Comparison of ENCODE assay signal across 10 mouse cellular contexts in the genomic region with DNA sequence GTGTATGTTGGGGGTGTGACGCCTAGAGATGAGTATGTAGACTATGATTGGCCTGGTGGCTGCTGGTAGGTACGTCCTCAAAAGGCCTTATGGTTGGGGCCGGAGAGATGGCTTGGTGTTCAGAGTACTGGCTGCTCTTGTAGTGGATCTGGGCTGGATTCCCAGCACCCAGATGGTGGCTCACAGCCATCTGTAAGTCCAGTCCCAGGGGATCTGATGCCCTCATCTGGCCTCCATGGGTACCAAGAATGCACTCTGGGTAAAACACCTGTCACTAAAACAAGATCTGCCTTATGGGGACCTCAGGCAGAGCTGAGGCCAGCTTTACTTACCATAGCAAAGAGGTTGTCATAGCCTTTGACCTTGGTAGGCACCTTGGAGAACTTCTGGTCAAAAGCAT. TPM values are rescaled to one million over a fixed set of nuclear protein-coding genes. Genes with fewer than 3 reads are reported as not detected.
A peak's percentile ranks its signal among the peaks of the same experiment; 100 is the strongest.
DNase-seq lines count a peak whose midpoint lies in the region; ATAC-seq and TF ChIP-seq lines count a peak whose summit lies in the region.
"Had no signal": no experiment of that assay in that cellular context is flagged by ENCODE, and none has a peak within 500 bp of the region (broad histone marks: within the 10 kb centered on the region; RNA-seq: fewer than 3 reads in every experiment).

No protein-coding gene starts in this region.

- H3ac ChIP-seq in C2C12 (ENCODE audit: control insufficient read depth, insufficient read length, low read depth) = peak overlapping the region; percentile 9

- no peak for TF ChIP-seq CTCF in forebrain, postnatal 0 days (IDR thresholded peaks at IDR 0.05; ENCODE audit: low read depth)
- no peak for TF ChIP-seq CTCF in C2C12 (IDR thresholded peaks at IDR 0.05; ENCODE audit: control insufficient read depth, insufficient read depth, insufficient read length)

- no peak overlapping the region for H3K4me2 ChIP-seq in forebrain, postnatal 0 days (ENCODE audit: low read depth)
- H3K4me2 ChIP-seq in forebrain, embryonic 13.5 days = peak overlapping the region; percentile 94
- H3K4me2 ChIP-seq in liver, embryonic 13.5 days = peak overlapping the region; percentile 92

- H3K36me3 ChIP-seq in forebrain, embryonic 10.5 days (replicated peaks) = peaks cover 59% of the 10 kb centered on the region
- peaks cover 32% of the 10 kb centered on the region for H3K36me3 ChIP-seq in forebrain, postnatal 0 days (ENCODE audit: insufficient read depth)
- peaks cover 25% of the 10 kb centered on the region for H3K36me3 ChIP-seq in C2C12 (ENCODE audit: control insufficient read depth, insufficient read depth)
- H3K36me3 ChIP-seq in forebrain, embryonic 13.5 days (ENCODE audit: poor library complexity, severe bottlenecking) = peaks cover 54% of the 10 kb centered on the region
- peaks cover 56% of the 10 kb centered on the region for H3K36me3 ChIP-seq in liver, embryonic 13.5 days

- WGBS in forebrain, embryonic 10.5 days = 92% methylated on average over 3 of the region's 3 CpGs
- WGBS in forebrain, postnatal 0 days = 94% methylated on average over 3 of the region's 3 CpGs
- 96% methylated on average over 3 of the region's 3 CpGs for WGBS in forebrain, embryonic 13.5 days
- WGBS in liver, embryonic 13.5 days (ENCODE audit: insufficient replicate concordance) = 83% methylated on average over 3 of the region's 3 CpGs

- H3K9me3 ChIP-seq in forebrain, embryonic 10.5 days = no peaks in the 10 kb centered on the region
- H3K9me3 ChIP-seq in forebrain, postnatal 0 days (ENCODE audit: low read length) = no peaks in the 10 kb centered on the region
- no peaks in the 10 kb centered on the region for H3K9me3 ChIP-seq in forebrain, embryonic 13.5 days (replicated peaks)
- H3K9me3 ChIP-seq in liver, embryonic 13.5 days (replicated peaks) = no peaks in the 10 kb centered on the region

- no peak for ATAC-seq in forebrain, postnatal 0 days
- ATAC-seq in forebrain, embryonic 13.5 days = no peak
- no peak for ATAC-seq in liver, embryonic 13.5 days (ENCODE audit: low read depth)
- no peak for ATAC-seq in megakaryocyte-erythroid progenitor cell, adult 5-6 weeks (replicated peaks; ENCODE audit: low FRiP score, low TSS enrichment, poor library complexity, severe bottlenecking)

- no peak for DNase-seq in forebrain, embryonic 10.5 days (ENCODE audit: extremely low spot score, low spot score)
- DNase-seq in forebrain, postnatal 0 days = no peak
- no peak for DNase-seq in liver, embryonic 13.5 days
- no peak for DNase-seq in right cerebral cortex, postnatal 36 days (ENCODE audit: low spot score in 2 of 2)
- no peak for DNase-seq in left cerebral cortex, adult 18-20 months (ENCODE audit: low spot score in 2 of 2)
- DNase-seq: gastrocnemius, postnatal 14 days; thymus, adult 18-20 months had no signal

- peak overlapping the region; percentile 100 for H3K4me3 ChIP-seq in forebrain, embryonic 10.5 days
- H3K4me3 ChIP-seq in forebrain, postnatal 0 days (ENCODE audit: low read depth, low read length) = no peak overlapping the region
- no peak overlapping the region for H3K4me3 ChIP-seq in C2C12 (ENCODE audit: insufficient read depth, poor library complexity, severe bottlenecking)
- peak overlapping the region; percentile 93 for H3K4me3 ChIP-seq in forebrain, embryonic 13.5 days
- peak overlapping the region; percentile 100 for H3K4me3 ChIP-seq in liver, embryonic 13.5 days (replicated peaks)

- peaks cover 63% of the 10 kb centered on the region for H3K79me2 ChIP-seq in C2C12 (ENCODE audit: control insufficient read depth, insufficient read depth)

- no peak overlapping the region for H3K27ac ChIP-seq in forebrain, embryonic 10.5 days
- H3K27ac ChIP-seq in forebrain, postnatal 0 days (ENCODE audit: low read depth, low read length) = no peak overlapping the region
- H3K27ac ChIP-seq in forebrain, embryonic 13.5 days = no peak overlapping the region
- no peak overlapping the region for H3K27ac ChIP-seq in liver, embryonic 13.5 days

- H3K79me3 ChIP-seq in C2C12 (ENCODE audit: low read depth) = peaks cover 45% of the 10 kb centered on the region

- H3K4me1 ChIP-seq in forebrain, embryonic 10.5 days = peaks cover 37% of the 10 kb centered on the region
- H3K4me1 ChIP-seq in forebrain, postnatal 0 days (ENCODE audit: insufficient read depth) = peaks cover 30% of the 10 kb centered on the region
- H3K4me1 ChIP-seq in forebrain, embryonic 13.5 days = peaks cover 36% of the 10 kb centered on the region
- peaks cover 40% of the 10 kb centered on the region for H3K4me1 ChIP-seq in liver, embryonic 13.5 days (replicated peaks)

- no peak overlapping the region for H3K9ac ChIP-seq in forebrain, postnatal 0 days
- H3K9ac ChIP-seq in forebrain, embryonic 13.5 days = no peak overlapping the region; the same call in 1 of the 2 replicates
- H3K9ac ChIP-seq in liver, embryonic 13.5 days = peak overlapping the region; percentile 83; the same call in 1 of the 2 replicates

- no peaks in the 10 kb centered on the region for H3K27me3 ChIP-seq in forebrain, embryonic 10.5 days (ENCODE audit: poor library complexity, severe bottlenecking)
- no peaks in the 10 kb centered on the region for H3K27me3 ChIP-seq in forebrain, postnatal 0 days (ENCODE audit: insufficient read depth, low read length)
- H3K27me3 ChIP-seq in C2C12 (ENCODE audit: control insufficient read depth, insufficient read depth, insufficient read length) = no peaks in the 10 kb centered on the region
- no peaks in the 10 kb centered on the region for H3K27me3 ChIP-seq in forebrain, embryonic 13.5 days
- no peaks in the 10 kb centered on the region for H3K27me3 ChIP-seq in liver, embryonic 13.5 days

TF ChIP-seq in C2C12, 6 proteins besides CTCF, POLR2A, EP300 and RAD21 (continues in another document):
- no peak for TF ChIP-seq USF1 (IDR thresholded peaks at IDR 0.05; ENCODE audit: low read depth)

RNA-seq across cellular contexts. Expression of a gene that starts 1.2 kb away (rescaled TPM):
- polyA plus RNA-seq in forebrain, embryonic 10.5 days (2016; fragmentation: Nextera tagmentation; extraction: Ambion mirVana) = 164 and 166 TPM in 2 replicates
- 136 and 160 TPM in 2 replicates for total RNA-seq in forebrain, postnatal 0 days (2014; rRNA removed)
- polyA plus RNA-seq in forebrain, postnatal 0 days (2015; fragmentation: Nextera tagmentation; extraction: Ambion mirVana) = 153 and 180 TPM in 2 replicates
- 253 TPM for polyA plus RNA-seq in C2C12 (2012; fragmentation: generic; extraction: Trizol)
- 166 and 168 TPM in 2 replicates for polyA plus RNA-seq in forebrain, embryonic 13.5 days (2015; fragmentation: Nextera tagmentation; extraction: Ambion mirVana)
- 80.1 and 81.5 TPM in 2 replicates for polyA plus RNA-seq in liver, embryonic 13.5 days (2015; fragmentation: Nextera tagmentation; extraction: Ambion mirVana)
- total RNA-seq in megakaryocyte-erythroid progenitor cell, adult 5-6 weeks (2014; fragmentation: Nextera tagmentation) = 77.3 and 82.3 TPM in 2 replicates
- total RNA-seq in megakaryocyte-erythroid progenitor cell, adult 5-6 weeks (2017) = 48.6 and 73.5 TPM in 2 replicates
- total RNA-seq in left cerebral cortex, adult 18-20 months (2021) = 100 to 1,000 TPM; 130 to 138 TPM

RNA-seq across cellular contexts. Expression of a gene that starts 2.8 kb away (rescaled TPM):
- 123 and 142 TPM in 2 replicates for polyA plus RNA-seq in forebrain, embryonic 10.5 days (2016; fragmentation: Nextera tagmentation; extraction: Ambion mirVana)
- 338 and 447 TPM in 2 replicates for total RNA-seq in forebrain, postnatal 0 days (2014; rRNA removed)
- 161 and 178 TPM in 2 replicates for polyA plus RNA-seq in forebrain, postnatal 0 days (2015; fragmentation: Nextera tagmentation; extraction: Ambion mirVana)
- polyA plus RNA-seq in C2C12 (2012; fragmentation: generic; extraction: Trizol) = 321 TPM
- 125 and 154 TPM in 2 replicates for polyA plus RNA-seq in forebrain, embryonic 13.5 days (2015; fragmentation: Nextera tagmentation; extraction: Ambion mirVana)
- 83.1 and 91.4 TPM in 2 replicates for polyA plus RNA-seq in liver, embryonic 13.5 days (2015; fragmentation: Nextera tagmentation; extraction: Ambion mirVana)
- total RNA-seq in megakaryocyte-erythroid progenitor cell, adult 5-6 weeks (2014; fragmentation: Nextera tagmentation) = 137 and 159 TPM in 2 replicates
- total RNA-seq in megakaryocyte-erythroid progenitor cell, adult 5-6 weeks (2017) = 342 and 455 TPM in 2 replicates
- 100 to 1,000 TPM; 129 to 134 TPM for total RNA-seq in left cerebral cortex, adult 18-20 months (2021)

RNA-seq across cellular contexts. Expression of a gene that starts 9.5 kb away (rescaled TPM):
- polyA plus RNA-seq in forebrain, embryonic 10.5 days (2016; fragmentation: Nextera tagmentation; extraction: Ambion mirVana) = not detected in 2 replicates
- not detected in 2 replicates for total RNA-seq in forebrain, postnatal 0 days (2014; rRNA removed)
- polyA plus RNA-seq in forebrain, postnatal 0 days (2015; fragmentation: Nextera tagmentation; extraction: Ambion mirVana) = 0.11 and 0.15 TPM in 2 replicates
- 0.04 TPM for polyA plus RNA-seq in C2C12 (2012; fragmentation: generic; extraction: Trizol)
- polyA plus RNA-seq in forebrain, embryonic 13.5 days (2015; fragmentation: Nextera tagmentation; extraction: Ambion mirVana) = not detected in 2 replicates
- not detected in 2 replicates for polyA plus RNA-seq in liver, embryonic 13.5 days (2015; fragmentation: Nextera tagmentation; extraction: Ambion mirVana)
- total RNA-seq in megakaryocyte-erythroid progenitor cell, adult 5-6 weeks (2014; fragmentation: Nextera tagmentation) = not detected in 2 replicates
- total RNA-seq in megakaryocyte-erythroid progenitor cell, adult 5-6 weeks (2017) = not detected in 2 replicates
- not detected for total RNA-seq in left cerebral cortex, adult 18-20 months (2021)
- total RNA-seq: gastrocnemius, postnatal 14 days had no signal

RNA-seq across cellular contexts. Expression of a gene that starts 12.9 kb away (rescaled TPM):
- polyA plus RNA-seq in forebrain, embryonic 10.5 days (2016; fragmentation: Nextera tagmentation; extraction: Ambion mirVana) = 31.5 and 33.2 TPM in 2 replicates
- 129 and 155 TPM in 2 replicates for total RNA-seq in forebrain, postnatal 0 days (2014; rRNA removed)
- 40.4 and 52.3 TPM in 2 replicates for polyA plus RNA-seq in forebrain, postnatal 0 days (2015; fragmentation: Nextera tagmentation; extraction: Ambion mirVana)
- polyA plus RNA-seq in C2C12 (2012; fragmentation: generic; extraction: Trizol) = 52.0 TPM
- 46.4 and 49.4 TPM in 2 replicates for polyA plus RNA-seq in forebrain, embryonic 13.5 days (2015; fragmentation: Nextera tagmentation; extraction: Ambion mirVana)
- 24.0 and 28.2 TPM in 2 replicates for polyA plus RNA-seq in liver, embryonic 13.5 days (2015; fragmentation: Nextera tagmentation; extraction: Ambion mirVana)
- 42.2 and 68.5 TPM in 2 replicates for total RNA-seq in megakaryocyte-erythroid progenitor cell, adult 5-6 weeks (2014; fragmentation: Nextera tagmentation)
- total RNA-seq in megakaryocyte-erythroid progenitor cell, adult 5-6 weeks (2017) = 20.3 and 28.3 TPM in 2 replicates
- total RNA-seq in left cerebral cortex, adult 18-20 months (2021) = 100 to 1,000 TPM; 171 to 176 TPM

RNA-seq across cellular contexts. Expression of a gene that starts 33.4 kb away (rescaled TPM):
- polyA plus RNA-seq in forebrain, embryonic 10.5 days (2016; fragmentation: Nextera tagmentation; extraction: Ambion mirVana) = 18.3 and 19.0 TPM in 2 replicates
- total RNA-seq in forebrain, postnatal 0 days (2014; rRNA removed) = 30.3 and 32.5 TPM in 2 replicates
- 22.6 and 28.7 TPM in 2 replicates for polyA plus RNA-seq in forebrain, postnatal 0 days (2015; fragmentation: Nextera tagmentation; extraction: Ambion mirVana)
- polyA plus RNA-seq in C2C12 (2012; fragmentation: generic; extraction: Trizol) = 7.0 TPM
- 16.8 and 21.5 TPM in 2 replicates for polyA plus RNA-seq in forebrain, embryonic 13.5 days (2015; fragmentation: Nextera tagmentation; extraction: Ambion mirVana)
- 7.2 and 7.4 TPM in 2 replicates for polyA plus RNA-seq in liver, embryonic 13.5 days (2015; fragmentation: Nextera tagmentation; extraction: Ambion mirVana)
- 7.7 and 9.6 TPM in 2 replicates for total RNA-seq in megakaryocyte-erythroid progenitor cell, adult 5-6 weeks (2014; fragmentation: Nextera tagmentation)
- 11.0 and 19.9 TPM in 2 replicates for total RNA-seq in megakaryocyte-erythroid progenitor cell, adult 5-6 weeks (2017)
- total RNA-seq in left cerebral cortex, adult 18-20 months (2021) = 1 to 10 TPM; 9.6 to 9.7 TPM

Comparison
In these comparisons a context has a peak if more than half of its experiments do, and no peak if none do; other contexts are left out.
1. H3K4me3 ChIP-seq: peak in forebrain, embryonic 10.5 days (single experiment), forebrain, embryonic 13.5 days (single experiment) and liver, embryonic 13.5 days (single experiment); none in forebrain, postnatal 0 days (single experiment) and C2C12 (single experiment).